Mouse (Mus musculus) lung, embryonic 15.5 days (tissue): Measurements from ENCODE around the gene Pcare. TPM values are rescaled to one million over a fixed set of nuclear protein-coding genes. Genes with fewer than 3 reads are reported as not detected.

Source experiments
- ATAC-seq: fragments of 200-750 bp; cut with Nextera tagmentation; 2 replicates; pipeline ENCODE4 v1.8.0; 2017; ENCODE audit warnings: moderate number of reproducible peaks, borderline replicate concordance; ENCODE audit not compliant: low FRiP score, low TSS enrichment; ENCODE audit errors: extremely low read depth
- H3K27ac ChIP-seq: fragments of 300-500 bp; sonication (generic); 2 replicates; pipeline ENCODE4 v1.5.1; 2015; ENCODE audit warnings: moderate library complexity, mild to moderate bottlenecking, inconsistent platforms
- H3K27me3 ChIP-seq: fragments of 300-500 bp; sonication (generic); 2 replicates; pipeline ENCODE4 v1.6.1; 2015; ENCODE audit warnings: inconsistent platforms
- H3K36me3 ChIP-seq: fragments of 300-500 bp; sonication (generic); 2 replicates; pipeline ENCODE4 v1.6.1; 2015; ENCODE audit warnings: inconsistent platforms
- H3K4me1 ChIP-seq: fragments of 300-500 bp; sonication (generic); 2 replicates; pipeline ENCODE4 v1.6.1; 2015; ENCODE audit warnings: inconsistent platforms
- H3K4me2 ChIP-seq: fragments of 300-500 bp; sonication (generic); 2 replicates; pipeline ENCODE4 v1.6.1; 2015; ENCODE audit warnings: inconsistent platforms, mild to moderate bottlenecking, moderate library complexity
- H3K4me3 ChIP-seq: fragments of 300-500 bp; sonication (generic); 2 replicates; pipeline ENCODE4 v1.5.1; 2015; ENCODE audit warnings: mild to moderate bottlenecking, inconsistent platforms
- H3K9ac ChIP-seq: fragments of 300-500 bp; sonication (generic); 2 replicates; pipeline ENCODE4 v1.6.1; 2015; ENCODE audit warnings: inconsistent platforms
- H3K9me3 ChIP-seq: fragments of 300-500 bp; sonication (generic); 2 replicates; pipeline ENCODE4 v1.6.1; 2016; ENCODE audit warnings: inconsistent platforms
- WGBS: fragments of 180-500 bp; shearing (Covaris S2); methylation state at CpG from one replicate; pipeline ENCODE4 v1.1.7; 2015; 5-methylcytosine and 5-hydroxymethylcytosine counted together
- polyA plus RNA-seq: library from polyadenylated mRNA; unstranded; fragments of >200 nt; fragmentation: Nextera tagmentation; extraction: Ambion mirVana; gene quantifications from 2 replicates; pipeline ENCODE4 v1.2.1, GENCODE M21; 2015

The Pcare gene
- polyA plus RNA-seq, 1 experiment from 2014 or later: not detected

DNA sequence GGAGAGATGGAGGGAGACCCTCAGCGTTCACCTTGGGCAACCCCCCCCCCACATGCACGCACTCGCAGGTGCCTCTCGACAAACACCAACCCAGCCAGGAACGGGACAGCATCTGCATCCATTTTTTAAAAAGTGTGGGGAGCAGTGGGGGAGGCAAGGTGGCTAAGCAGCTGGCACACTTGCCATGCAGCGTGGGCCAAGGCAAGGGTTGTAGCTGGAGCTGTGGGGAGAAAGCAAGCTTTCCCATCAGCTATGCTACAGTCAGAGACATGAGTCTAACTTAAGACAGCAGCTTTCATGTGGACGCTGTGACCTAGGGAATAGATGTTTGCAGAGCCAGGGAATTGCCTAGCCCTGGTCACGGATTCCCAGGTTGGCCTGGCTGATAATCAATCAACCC lies 57.5 kb downstream of the Pcare start:
- WGBS: 77% methylated on average over 8 of the region's 8 CpGs
- ATAC-seq: no peak
- no peak overlapping the region for H3K27ac ChIP-seq
- no peaks in the 10 kb centered on the region for H3K36me3 ChIP-seq
- no peaks in the 10 kb centered on the region for H3K27me3 ChIP-seq
- no peak overlapping the region for H3K4me3 ChIP-seq
- no peak overlapping the region for H3K4me2 ChIP-seq
- no peak overlapping the region for H3K9ac ChIP-seq
- no peaks in the 10 kb centered on the region for H3K9me3 ChIP-seq
- H3K4me1 ChIP-seq: peaks cover 22% of the 10 kb centered on the region

DNA sequence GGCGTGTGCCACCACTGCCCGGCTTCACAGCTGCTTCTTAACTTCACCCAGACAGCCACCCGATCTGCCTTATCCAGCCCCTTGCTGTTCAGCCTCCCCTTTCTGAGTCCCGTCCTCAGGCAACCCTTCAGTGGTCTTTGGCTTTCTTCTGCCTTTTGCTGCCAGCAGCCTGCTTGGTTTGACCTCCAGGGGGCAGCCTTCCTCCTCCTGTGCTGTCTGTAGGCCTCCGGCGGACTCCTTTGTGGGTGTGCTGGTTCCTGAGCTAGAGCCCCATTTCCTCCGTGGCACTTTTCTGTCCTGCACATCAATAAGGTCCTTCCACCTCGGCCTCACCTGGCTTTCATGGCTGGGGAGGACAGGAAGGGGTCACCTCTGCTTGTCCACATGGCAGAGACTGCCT lies 58.9 kb downstream of the Pcare start:
- Histone ChIP-seq H3K4me1 (peaks cover 31% of the 10 kb centered on the region), H3K9me3 (no peaks in the 10 kb centered on the region), H3K27me3 (no peaks in the 10 kb centered on the region), H3K27ac (no peak overlapping the region), H3K4me3 (no peak overlapping the region), H3K36me3 (no peaks in the 10 kb centered on the region), H3K9ac (no peak overlapping the region), H3K4me2 (no peak overlapping the region)
- ATAC-seq: no peak
- 61% methylated on average over 8 of the region's 8 CpGs for WGBS

Other genes starting within 250 kb of the Pcare start
- 57.4 and 59.4 TPM in 2 replicates for gene Ndc80, start 226.0 kb downstream of the Pcare start, polyA plus RNA-seq
- gene Spdya, start 200.8 kb downstream of the Pcare start, polyA plus RNA-seq: 0.84 and 1.5 TPM in 2 replicates
- 66.9 and 73.0 TPM in 2 replicates for gene Wdr43, start 137.0 kb downstream of the Pcare start, polyA plus RNA-seq
- gene Togaram2, start 79.6 kb downstream of the Pcare start, polyA plus RNA-seq: 1.6 and 2.1 TPM in 2 replicates
- 6.0 and 6.6 TPM in 2 replicates for gene Clip4, start 15.6 kb upstream of the Pcare start, polyA plus RNA-seq